Mouse (Mus musculus) liver (tissue): Measurements from ENCODE around the gene Klf2.
A peak's percentile ranks its signal among the peaks of the same experiment; 100 is the strongest.

ENCODE experiments used
- DNase-seq: peaks from one replicate; pipeline ENCODE4 v3.0.0-alpha.2; 2020; ENCODE audit warnings: mixed read lengths

Gene Klf2

DNA sequence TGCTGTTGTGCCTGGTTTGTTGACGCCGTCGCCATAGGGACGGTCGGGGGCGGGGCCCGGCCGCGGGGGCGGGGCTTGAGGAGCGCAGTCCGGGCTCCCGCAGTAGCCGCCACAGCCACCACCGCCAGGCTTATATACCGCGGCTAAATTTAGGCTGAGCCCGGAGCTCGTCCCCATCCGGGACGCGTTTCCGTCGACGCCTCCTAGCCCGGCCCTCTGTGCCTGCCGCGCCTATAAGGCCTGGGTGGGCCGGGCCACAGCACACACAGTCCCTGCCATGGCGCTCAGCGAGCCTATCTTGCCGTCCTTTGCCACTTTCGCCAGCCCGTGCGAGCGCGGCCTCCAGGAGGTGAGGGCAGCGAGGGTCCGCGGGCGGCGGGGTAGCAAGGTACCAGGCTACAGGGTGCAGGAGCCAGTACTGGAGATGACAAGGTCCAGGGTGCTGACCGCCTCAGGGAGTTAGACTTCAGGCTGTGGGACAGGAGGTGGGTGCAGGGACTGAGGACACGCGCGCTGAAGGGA lies at the start of gene Klf2:
Gene Klf2, plus strand, starts transcription at position 233 of the 522 bp plus-strand sequence.
- peak; percentile 89 for DNase-seq

DNA sequence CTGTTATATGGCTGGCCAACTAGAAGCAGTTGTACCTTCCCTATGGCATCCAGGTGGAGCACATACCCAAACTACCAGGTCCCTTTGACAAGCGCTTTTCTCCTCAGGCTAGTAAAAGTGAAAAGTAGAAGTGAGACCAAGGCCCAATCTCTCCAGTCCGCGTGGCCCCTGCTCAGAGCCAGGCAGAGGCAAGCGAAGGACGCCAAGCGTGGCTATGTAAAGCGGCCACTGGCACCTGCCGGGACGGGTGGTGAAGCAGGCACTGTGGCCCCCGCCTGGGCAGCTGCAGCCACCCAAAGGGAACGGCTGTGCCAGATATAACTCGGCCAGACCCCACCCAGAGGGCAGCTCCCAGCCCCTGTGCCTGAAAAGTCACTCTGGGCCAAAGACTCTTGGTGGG lies 48.2 kb upstream of the Klf2 start:
- DNase-seq: no peak

DNA sequence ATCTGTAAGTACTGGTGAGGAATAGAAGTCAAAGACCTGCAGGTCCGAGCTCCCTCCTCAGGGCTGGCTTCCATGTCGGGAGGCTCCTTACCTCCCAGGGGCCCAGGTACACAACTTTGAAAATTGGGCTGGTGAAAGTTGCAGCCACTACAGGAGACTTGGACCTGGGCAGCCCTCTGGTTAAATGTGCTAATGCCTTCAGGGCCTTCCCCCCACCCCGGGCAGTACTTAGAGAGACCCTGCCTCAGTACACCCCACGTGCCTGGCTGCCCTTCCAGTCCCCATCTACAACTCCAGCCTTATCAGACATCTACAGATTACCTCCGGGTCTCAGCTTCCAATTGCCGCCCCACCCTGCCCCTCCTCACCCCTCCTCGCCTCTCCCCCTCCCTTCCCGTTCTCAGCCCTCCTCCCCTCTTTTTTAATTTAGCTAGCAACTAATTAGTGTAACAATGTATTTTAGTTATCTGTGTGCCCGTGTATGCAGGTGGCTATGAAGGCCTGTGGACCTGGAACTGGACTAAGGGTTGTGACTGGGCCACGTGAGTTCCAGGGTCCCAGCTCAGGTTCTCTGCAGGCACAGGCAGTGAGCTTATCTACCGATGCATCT lies 47.7 kb upstream of the Klf2 start:
- no peak for DNase-seq

DNA sequence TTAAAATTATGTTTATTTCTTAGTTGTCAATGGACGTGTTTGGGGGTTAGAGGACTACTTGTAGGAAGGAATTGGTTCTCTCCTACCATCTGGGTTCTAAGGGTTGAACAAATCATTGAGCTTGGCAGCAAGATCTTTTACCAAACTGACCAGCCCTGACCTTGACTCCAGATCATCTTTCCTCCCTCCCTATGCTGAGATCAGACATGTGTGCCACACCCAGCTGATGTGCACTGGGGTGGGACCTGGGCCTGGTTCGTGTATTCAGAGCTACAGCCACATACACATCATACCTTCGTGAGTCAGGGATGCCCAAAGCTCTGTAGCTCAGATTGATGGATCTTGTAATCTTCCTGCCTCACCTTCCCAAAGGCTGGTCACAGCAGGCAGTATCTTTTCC lies 47.1 kb upstream of the Klf2 start:
- no peak for DNase-seq

DNA sequence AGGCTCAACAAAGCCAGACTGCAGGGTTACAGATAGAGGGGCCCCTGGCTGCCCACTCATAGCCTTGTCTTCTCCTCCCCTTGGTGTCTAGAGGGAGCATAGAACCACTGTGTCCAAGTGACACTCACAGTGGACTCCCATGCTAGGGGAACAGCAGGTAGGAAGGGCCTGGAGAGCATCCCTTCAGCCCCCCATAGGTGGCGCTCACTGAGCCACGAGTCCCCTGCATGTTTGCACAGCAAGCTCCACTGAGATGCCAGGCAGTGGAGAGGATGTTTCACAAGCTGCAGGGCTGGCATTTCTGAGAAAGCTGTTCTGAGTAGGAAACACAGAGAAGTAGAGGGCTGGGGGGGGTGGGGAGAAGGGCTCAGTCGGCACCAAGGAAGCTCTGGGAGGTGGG lies 46.5 kb upstream of the Klf2 start:
- peak; percentile 70 for DNase-seq

DNA sequence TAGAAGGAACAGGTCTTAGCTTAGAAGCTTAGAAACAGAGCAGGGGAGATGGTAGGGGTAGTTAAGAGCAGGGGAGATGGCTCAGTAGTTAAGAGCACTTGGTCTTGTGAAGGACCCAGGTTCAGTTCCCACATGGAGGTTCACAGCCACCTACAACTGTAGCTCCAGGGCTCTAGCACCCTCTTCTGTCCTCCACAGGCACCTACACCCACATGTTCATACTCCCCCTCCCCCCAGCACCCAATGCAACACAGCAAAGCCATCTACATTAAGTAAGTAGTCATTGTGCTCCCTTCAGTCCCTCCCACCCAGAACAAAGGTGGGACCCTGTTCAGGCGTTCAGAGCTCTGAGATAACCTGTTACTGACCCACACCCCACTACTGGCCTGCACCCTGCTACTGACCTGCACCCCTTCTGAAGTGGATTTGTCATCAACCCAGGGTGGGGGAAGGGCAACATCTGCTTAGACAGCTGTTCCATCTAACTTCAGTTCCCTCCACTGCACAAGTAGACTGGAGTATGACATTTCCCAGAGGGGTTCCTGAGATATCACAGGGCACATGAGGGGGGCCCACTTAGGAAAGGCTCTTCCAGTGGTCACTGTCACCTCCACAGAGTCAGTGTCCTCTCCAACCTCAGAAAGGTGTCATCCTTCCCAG lies 45.6 kb upstream of the Klf2 start:
- DNase-seq: no peak

DNA sequence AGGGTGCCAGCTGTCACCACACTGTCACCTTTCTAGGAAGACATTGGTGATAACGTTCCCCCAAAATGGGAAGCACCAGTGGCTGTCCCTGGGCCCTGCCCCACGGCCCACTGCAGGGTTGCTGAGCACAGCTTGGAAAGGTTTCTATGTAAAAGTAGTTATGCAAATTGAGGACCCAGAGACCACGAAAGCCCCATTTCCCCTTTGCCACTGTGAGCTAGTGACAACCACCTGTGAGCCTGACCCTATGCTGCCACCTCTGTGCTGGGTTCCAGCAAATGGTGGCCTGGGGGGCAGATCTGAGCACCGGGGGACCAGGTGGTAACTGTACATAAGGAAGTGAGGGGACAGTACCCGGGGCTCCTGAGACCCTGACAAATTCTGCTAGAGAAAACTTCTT lies 45.0 kb upstream of the Klf2 start:
- no peak for DNase-seq

DNA sequence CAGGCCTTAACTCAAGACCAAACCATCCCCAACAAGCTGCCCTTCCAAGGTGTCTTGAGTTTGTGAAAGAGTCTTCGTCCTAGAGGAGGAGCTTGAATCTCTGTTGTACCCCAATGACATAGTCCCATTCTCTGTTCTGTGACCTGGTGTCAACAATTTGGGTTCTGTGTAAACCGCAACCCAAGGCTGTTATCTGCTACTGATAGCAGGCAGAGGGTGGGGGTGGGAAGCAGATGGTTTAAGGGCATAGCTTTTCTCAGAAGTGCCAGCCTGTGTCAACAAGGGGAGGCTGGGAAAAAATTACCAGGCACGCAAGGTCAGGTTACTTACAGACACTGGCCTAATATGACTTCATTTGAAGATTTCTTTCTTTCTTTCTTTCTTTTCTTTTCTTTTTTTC lies 41.6 kb upstream of the Klf2 start:
- DNase-seq: peak; percentile 34

DNA sequence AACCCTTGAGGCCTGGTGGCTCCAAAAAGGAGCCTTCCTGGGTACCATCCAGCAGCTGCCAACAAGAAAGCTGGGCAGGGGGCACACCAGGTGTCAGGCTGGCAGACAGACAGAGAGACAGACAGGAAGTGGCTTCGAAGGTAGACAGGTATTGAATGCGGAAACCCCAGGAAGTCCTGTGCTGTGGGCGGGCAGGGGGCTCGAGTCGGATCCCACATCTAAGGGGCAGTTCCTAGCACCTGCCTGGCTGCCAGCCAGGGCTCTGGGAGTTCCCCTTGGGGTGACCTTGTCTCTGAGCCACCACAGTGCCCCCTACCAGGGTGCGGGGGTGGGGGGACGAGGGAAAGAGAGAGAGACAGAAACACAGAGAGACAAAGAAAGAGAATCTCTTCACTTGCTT lies 39.7 kb upstream of the Klf2 start:
- no peak for DNase-seq

DNA sequence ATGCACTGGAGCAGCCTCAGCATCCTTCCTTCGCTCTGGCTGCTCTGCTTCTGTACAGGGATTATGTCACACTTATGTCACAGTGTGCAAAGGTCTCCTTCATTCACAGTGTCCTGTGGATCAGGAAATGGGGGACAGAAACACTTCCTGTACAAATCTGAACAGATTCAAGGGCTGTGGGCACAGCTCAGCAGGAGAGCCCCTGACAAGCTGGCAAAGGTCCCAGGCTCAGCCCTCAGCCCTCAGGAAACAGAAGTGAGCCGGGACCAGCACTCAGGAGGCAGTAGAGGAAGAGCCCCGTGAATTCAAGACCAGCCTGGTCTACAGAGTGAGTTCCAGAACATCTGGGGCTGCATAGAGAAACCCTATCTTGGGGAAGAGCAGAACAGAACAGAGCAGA lies 37.2 kb upstream of the Klf2 start:
- DNase-seq: no peak

DNA sequence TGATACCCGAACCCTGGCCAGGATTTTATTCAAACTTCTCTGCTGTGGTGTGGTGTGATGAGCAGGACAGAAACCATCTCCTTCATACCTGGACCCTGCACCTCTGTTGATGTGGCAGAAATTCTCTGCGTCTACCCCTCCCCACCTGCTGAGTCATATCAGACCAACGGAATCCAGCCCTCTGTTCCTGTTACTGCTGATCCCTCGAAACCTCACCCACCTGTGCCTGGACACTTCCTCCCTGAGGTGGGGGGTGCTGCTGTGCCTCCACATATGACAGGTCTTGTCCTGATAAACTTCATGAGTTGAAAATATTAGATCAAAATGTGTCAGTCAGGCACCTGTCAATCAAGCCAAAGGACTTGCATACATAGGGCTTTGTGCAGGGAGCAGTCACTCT lies 33.5 kb upstream of the Klf2 start:
- DNase-seq: no peak

DNA sequence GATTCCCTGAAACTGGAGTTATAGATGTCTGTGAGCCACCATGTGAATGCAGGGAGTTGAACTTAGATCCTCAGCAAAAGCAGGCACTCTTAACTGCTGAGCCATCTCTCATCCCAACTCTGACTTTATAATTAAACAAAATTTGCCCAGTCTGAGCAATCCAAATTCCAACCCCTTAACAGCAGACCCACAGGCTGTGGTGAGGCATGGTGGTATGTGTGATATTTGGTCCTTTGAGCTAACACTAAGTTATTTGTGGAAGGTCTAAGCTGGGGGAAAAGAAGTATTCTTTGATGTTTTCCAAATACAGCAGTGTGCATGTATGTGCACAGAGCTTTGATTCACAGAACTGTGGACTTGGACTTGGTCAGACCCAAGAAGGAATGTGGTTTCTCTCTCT lies 29.8 kb upstream of the Klf2 start:
- DNase-seq: no peak

DNA sequence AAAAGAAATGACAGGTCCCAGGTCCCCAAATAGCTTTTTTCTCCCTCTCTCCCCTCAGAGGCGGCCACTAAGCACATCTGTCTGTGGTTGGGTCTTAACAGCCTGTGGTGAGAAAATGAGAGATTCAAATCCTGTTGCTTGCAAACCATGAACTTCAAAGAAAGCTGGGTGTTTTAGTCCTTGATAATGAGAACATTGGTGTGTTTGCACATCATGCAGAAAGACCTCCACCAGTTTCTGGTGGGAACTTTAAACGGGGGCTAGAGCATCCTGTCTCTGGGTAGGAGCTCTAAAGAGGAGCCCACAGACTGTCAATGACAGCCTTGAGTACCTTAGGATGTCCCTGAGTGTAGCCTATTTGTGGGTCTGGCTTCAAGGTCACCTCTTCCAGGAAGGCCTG lies 27.7 kb upstream of the Klf2 start:
- DNase-seq: no peak

DNA sequence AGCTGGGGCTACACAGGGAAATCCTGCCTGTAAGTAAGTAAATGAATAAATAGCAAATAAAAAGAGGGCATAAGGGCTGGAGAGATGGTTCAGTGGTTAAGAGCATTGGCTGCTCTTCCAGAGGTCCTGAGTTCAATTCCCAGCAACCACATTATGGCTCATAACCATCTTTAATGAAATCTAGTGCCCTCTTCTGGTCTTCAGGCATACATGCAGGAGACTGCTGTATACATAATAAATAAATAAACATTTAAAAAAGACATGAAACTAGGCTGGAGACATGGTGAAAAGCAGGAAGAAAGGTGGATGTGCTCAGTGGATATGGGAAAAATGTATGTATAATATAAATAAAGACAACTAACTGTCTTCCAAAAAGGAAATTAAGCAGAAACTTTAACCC lies 25.5 kb upstream of the Klf2 start:
- DNase-seq: no peak

DNA sequence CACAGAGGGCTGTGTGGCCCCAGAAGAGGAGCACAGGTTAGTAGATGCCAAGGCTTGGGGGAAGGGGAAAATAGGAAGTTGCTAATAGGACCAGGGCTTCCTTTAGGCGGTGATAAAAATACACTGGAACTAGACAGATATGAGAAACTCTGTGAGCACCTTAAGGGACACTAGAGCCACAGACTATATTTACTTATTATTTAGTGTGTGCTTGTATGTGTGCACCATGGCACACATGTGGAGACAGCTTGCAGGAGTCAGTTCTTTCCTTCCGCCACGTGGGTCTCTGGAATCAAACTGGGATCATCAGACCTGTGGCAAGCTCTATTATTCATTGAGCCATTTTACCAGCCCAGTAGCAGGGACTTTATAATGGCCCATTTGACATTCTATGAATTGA lies 23.7 kb upstream of the Klf2 start:
- no peak for DNase-seq

DNA sequence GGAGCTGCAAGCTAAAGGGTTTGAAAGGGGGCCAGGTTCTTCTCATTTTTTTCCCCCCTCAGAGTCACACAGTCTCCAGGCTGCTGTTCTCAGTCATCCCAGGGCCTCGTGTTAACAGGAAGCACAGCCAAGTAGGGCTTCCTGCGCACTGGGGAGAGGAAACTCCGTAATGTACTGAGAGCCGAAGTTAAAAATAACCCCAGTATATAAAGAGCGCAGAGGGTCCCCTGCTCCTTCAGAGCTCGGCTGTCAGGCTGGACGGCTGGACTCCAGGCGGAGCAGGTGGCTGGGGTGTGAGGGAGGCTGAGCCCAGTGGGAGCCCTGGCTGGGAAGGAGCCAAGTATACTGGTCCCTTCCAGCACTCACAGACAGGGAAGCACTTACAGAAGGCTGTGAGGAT lies 23.2 kb upstream of the Klf2 start:
- DNase-seq: peak; percentile 45

DNA sequence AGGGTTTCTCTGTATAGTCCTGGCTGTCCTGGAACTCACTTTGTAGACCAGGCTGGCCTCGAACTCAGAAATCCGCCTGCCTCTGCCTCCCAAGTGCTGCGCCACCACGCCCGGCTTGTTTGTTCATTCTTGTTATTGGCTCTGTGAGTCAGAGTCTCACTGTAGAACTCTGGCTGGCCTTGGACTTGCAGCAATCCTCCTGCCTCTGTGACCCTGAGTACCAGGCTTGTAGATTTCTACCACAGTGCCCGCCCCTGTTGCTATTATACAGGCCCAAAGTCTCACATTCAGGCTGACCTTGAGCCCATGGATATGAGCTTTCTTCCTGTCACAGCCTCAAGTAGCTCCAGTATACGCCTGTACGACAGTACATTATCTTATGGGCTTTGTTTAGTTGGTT lies 22.3 kb upstream of the Klf2 start:
- DNase-seq: no peak

DNA sequence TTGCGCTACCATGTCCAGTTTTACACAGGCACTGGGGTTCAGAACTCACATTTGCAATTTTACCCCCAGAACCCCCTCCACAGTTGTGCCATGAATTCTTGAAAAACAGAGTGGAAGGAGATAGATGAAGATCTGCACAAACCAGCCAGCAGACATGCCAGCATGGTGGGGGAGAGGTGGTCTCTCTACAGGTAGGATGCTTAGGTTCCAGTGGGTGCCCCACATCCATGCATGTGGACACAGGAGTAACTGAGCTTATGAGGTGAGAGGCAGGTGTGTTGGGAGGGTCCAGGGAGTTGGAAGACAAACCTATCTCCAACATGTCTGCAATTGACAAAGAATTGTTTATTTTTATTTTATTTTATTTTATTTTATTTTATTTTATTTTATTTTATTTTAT lies 19.9 kb upstream of the Klf2 start:
- DNase-seq: no peak

DNA sequence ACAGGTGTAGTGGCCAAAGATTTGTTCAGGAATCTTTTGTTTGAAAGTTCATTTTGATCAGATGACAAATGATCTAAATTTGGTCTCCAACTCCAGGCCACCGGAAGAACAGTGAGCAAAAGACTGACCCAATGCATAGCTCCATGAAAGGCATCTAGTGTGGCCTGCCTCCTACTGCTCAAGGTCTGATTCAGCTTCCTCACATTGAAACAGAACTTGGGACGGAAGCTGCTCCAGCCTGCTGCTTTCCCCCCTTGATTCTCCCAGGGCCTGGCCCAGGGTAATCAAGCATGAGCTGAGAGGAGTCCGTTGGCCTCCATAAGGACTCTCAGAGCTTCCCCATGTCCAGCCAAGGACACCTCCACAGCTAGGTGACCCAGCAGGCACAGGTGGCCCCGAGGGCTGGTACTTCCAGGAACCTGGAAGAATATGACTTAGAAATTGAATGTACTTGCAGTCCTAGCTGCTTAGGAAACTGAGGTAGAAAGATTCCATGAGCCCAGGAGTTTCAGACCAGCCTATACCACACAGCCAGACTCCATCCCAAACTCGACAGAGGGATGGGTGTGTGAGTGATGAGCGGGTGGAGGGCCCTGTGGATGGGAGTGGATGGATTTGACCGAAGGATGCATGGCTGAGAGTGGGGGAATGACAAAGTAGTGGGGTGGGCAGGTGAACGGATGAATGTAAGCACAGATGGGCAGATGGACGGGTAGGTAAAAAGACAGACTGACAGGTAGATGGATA lies 18.0 kb upstream of the Klf2 start:
- no peak for DNase-seq

DNA sequence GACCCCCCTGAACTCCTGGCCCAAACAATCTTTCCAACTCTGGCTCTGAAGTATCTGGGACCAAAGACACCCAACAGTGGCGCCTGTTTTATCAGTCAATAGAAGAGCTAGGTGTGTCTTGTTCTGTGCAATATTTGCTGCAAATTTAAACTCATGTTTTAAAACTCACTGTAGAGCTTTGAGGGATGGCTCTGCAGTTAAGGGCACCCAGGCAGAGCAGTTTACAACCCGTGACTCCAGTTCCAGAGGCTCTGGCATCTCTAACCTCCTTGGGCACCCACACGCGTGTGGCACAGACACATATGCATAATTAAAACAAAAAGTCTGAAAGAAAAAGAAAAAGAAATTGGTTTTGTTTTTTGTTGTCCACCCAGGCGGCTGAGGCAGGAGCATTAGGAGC lies 17.3 kb upstream of the Klf2 start:
- DNase-seq: no peak

DNA sequence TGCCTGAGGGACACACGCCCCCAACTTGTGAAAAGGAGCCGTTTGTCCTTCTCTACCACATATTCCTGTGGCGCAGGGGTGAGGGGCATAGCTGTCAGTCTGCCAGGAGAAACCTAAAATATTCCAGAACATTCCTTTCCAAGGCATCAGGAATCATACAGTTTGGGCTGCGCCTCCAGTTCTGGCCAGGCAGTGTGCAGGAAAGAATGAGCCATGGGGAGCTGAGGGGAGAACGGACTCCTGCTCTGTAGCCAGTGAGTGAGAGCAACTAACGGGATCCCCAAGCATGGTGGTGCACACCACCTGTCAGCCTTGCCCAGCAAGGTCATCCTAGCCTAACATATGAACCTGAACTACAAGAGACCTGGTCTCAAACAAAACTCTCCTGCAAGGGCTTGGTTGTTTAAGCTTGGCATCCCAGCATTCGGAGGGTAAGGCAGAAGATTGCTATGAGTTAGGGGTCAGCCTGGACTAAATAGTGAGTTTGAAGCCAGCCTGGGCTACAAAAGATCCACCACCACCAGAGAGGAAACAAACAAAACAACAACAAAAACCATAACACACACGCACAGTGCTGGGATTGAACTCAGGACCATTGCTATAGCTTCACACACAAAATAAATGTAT lies 15.7 kb upstream of the Klf2 start:
- no peak for DNase-seq

DNA sequence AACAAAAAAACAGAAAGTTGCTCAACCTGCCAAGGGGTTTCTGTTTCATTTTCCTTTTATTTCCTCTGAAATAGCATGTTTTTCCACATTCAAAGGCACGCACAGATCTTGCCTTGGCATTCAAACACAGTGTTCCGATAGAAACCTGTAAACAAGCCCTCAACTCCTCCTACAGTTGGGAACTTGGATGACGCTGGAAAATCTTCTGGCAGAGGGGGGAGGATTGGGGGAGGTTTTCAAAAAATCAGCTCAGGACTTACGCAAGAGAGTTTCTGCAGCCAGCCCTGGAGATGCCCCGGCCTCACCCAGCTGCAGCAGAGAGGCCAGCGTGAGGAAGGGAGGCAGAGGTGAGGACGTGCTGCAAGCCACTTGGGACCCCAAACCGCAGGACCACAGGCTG lies 15.2 kb upstream of the Klf2 start:
- DNase-seq: peak; percentile 25

DNA sequence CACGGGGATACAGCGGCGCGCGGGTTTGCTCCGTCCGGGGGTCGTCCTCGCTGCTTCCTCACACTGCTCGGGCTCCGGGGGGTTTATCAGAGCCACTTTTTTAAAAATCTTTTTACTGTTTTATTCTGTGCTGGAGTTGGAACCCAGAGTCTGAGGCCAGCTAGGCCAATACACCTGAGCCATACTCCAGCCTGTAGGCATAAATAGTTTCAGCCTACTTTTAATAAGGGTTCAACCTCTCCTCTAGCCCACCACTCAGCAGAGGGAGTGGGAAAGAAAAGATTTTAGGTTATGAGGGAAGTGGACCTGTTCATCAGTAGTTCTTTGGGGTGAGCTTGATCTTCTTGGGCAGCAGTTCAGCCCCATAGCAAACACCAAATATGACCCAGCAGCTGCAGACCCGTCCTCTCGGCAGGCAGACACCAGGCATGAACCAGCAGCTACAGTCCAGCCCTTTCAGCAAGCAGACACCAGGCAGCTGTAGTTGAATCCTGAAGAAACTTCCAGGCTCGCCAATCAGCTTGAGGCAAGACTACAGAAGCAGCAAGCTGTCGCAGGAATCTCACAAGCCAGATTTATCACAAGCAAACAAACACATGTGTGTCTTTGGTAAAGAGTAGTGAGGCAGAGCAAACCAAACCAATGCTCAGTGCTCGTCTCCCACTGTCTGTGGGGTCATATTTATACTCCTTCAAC lies 13.5 kb upstream of the Klf2 start, which contains the start of gene Gm10282:
Gene Gm10282, minus strand, starts transcription at position 51 of the 696 bp plus-strand sequence.
- DNase-seq: no peak
